Mouse (Mus musculus): ENCODE data around the gene Kmt2b. TPM values are rescaled to one million over a fixed set of nuclear protein-coding genes. Genes with fewer than 3 reads are reported as not detected.
A peak's percentile ranks its signal among the peaks of the same experiment; 100 is the strongest.

Kmt2b gene
- polyA plus RNA-seq, 1 experiment from 2014 or later = 4.2 TPM

- 2% methylated on average over 16 of the region's 16 CpGs for WGBS
- Histone ChIP-seq H3K36me3 (no peaks in the 10 kb centered on the region), H3K4me3 (0 out of 2 replicates have a peak overlapping the region, but pooled peaks have one; percentile 15), H3K4me2 (peak overlapping the region; percentile 39), H3K27ac (peak overlapping the region; percentile 46), H3K27me3 (no peaks in the 10 kb centered on the region), H3K9ac (no peak overlapping the region), H3K9me3 (replicated peaks) (no peaks in the 10 kb centered on the region), H3K4me1 (replicated peaks) (peaks cover 10% of the 10 kb centered on the region)
- peak; percentile 92 for ATAC-seq (replicated peaks; ENCODE audit: insufficient number of reproducible peaks, insufficient read depth, low FRiP score, low read depth)
Measured at GRCm38 (mm10) chr7:30599933-30600353, 11.4 kb upstream of the Kmt2b start.

- WGBS = 90% methylated on average over 12 of the region's 12 CpGs
- peak within 1 kb of the TSS; percentile 35; the same call in 1 of the 2 replicates for H3K27ac ChIP-seq
Measured at GRCm38 (mm10) chr7:30598786-30599185, 10.3 kb upstream of the Kmt2b start, which contains the start of gene Zbtb32. Gene Zbtb32, minus strand, starts transcription at chr7:30598909.

GRCm38 (mm10) chr7:30596811-30597210, 8.3 kb upstream of the Kmt2b start:
- no peak overlapping the region for H3K4me2 ChIP-seq
- H3K4me3 ChIP-seq = no peak overlapping the region
- no peak for ATAC-seq (replicated peaks; ENCODE audit: insufficient number of reproducible peaks, insufficient read depth, low FRiP score, low read depth)
- peaks cover 10% of the 10 kb centered on the region for H3K4me1 ChIP-seq (replicated peaks)
- H3K36me3 ChIP-seq = no peaks in the 10 kb centered on the region
- H3K27me3 ChIP-seq = 0 out of 2 replicates have a peak, but pooled peaks cover 2% of the 10 kb centered on the region
- no peak overlapping the region for H3K9ac ChIP-seq
- no peak overlapping the region for H3K27ac ChIP-seq
- 62% methylated on average over 5 of the region's 5 CpGs for WGBS
- no peaks in the 10 kb centered on the region for H3K9me3 ChIP-seq (replicated peaks)

More at GRCm38 (mm10) chr7:30598786-30599185, 10.3 kb upstream of the Kmt2b start, which contains the start of gene Zbtb32:
- H3K4me2 ChIP-seq = peak within 1 kb of the TSS; percentile 39
- H3K4me3 ChIP-seq = no peak within 1 kb of the TSS
- H3K9me3 ChIP-seq (replicated peaks) = no peaks in the 10 kb centered on the region
- ATAC-seq (replicated peaks; ENCODE audit: insufficient number of reproducible peaks, insufficient read depth, low FRiP score, low read depth) = no peak
- 0 out of 2 replicates have a peak, but pooled peaks cover 2% of the 10 kb centered on the region for H3K27me3 ChIP-seq
- no peaks in the 10 kb centered on the region for H3K36me3 ChIP-seq
- peaks cover 10% of the 10 kb centered on the region for H3K4me1 ChIP-seq (replicated peaks)
- H3K9ac ChIP-seq = no peak within 1 kb of the TSS

- Histone ChIP-seq H3K36me3 (no peaks in the 10 kb centered on the region), H3K4me1 (replicated peaks) (peaks cover 10% of the 10 kb centered on the region), H3K4me3 (no peak overlapping the region), H3K4me2 (no peak overlapping the region), H3K9me3 (replicated peaks) (no peaks in the 10 kb centered on the region), H3K9ac (no peak overlapping the region), H3K27me3 (0 out of 2 replicates have a peak, but pooled peaks cover 2% of the 10 kb centered on the region), H3K27ac (no peak overlapping the region)
- 73% methylated on average over 5 of the region's 5 CpGs for WGBS
- ATAC-seq (replicated peaks; ENCODE audit: insufficient number of reproducible peaks, insufficient read depth, low FRiP score, low read depth) = no peak
Measured at GRCm38 (mm10) chr7:30596093-30596492, 7.6 kb upstream of the Kmt2b start.

GRCm38 (mm10) chr7:30594510-30595024, 6.0 kb upstream of the Kmt2b start:
- Histone ChIP-seq H3K4me3 (no peak overlapping the region), H3K27ac (no peak overlapping the region), H3K36me3 (no peaks in the 10 kb centered on the region), H3K9ac (no peak overlapping the region), H3K27me3 (0 out of 2 replicates have a peak, but pooled peaks cover 2% of the 10 kb centered on the region), H3K9me3 (replicated peaks) (no peaks in the 10 kb centered on the region), H3K4me2 (no peak overlapping the region), H3K4me1 (replicated peaks) (peaks cover 7% of the 10 kb centered on the region)
- ATAC-seq (replicated peaks; ENCODE audit: insufficient number of reproducible peaks, insufficient read depth, low FRiP score, low read depth) = no peak
- 63% methylated on average over 4 of the region's 4 CpGs for WGBS

GRCm38 (mm10) chr7:30593579-30594509, 5.3 kb upstream of the Kmt2b start:
- 64% methylated on average over 10 of the region's 10 CpGs for WGBS
- Histone ChIP-seq H3K9me3 (replicated peaks) (no peaks in the 10 kb centered on the region), H3K4me2 (no peak overlapping the region)

GRCm38 (mm10) chr7:30592772-30593423, 4.4 kb upstream of the Kmt2b start:
- Histone ChIP-seq H3K4me2 (no peak overlapping the region), H3K4me3 (no peak overlapping the region), H3K27ac (no peak overlapping the region), H3K9ac (no peak overlapping the region), H3K4me1 (replicated peaks) (peaks cover 6% of the 10 kb centered on the region), H3K9me3 (replicated peaks) (no peaks in the 10 kb centered on the region), H3K27me3 (0 out of 2 replicates have a peak, but pooled peaks cover 2% of the 10 kb centered on the region), H3K36me3 (no peaks in the 10 kb centered on the region)
- 42% methylated on average over 5 of the region's 5 CpGs for WGBS
- ATAC-seq (replicated peaks; ENCODE audit: insufficient number of reproducible peaks, insufficient read depth, low FRiP score, low read depth) = no peak

More at GRCm38 (mm10) chr7:30593579-30594509, 5.3 kb upstream of the Kmt2b start:
- Histone ChIP-seq H3K4me3 (no peak overlapping the region), H3K27me3 (0 out of 2 replicates have a peak, but pooled peaks cover 2% of the 10 kb centered on the region), H3K9ac (no peak overlapping the region), H3K4me1 (replicated peaks) (peaks cover 6% of the 10 kb centered on the region), H3K36me3 (no peaks in the 10 kb centered on the region), H3K27ac (no peak overlapping the region)
- ATAC-seq (replicated peaks; ENCODE audit: insufficient number of reproducible peaks, insufficient read depth, low FRiP score, low read depth) = no peak

- H3K36me3 ChIP-seq = no peaks in the 10 kb centered on the region
- H3K9me3 ChIP-seq (replicated peaks) = no peaks in the 10 kb centered on the region
- H3K4me3 ChIP-seq = no peak overlapping the region
- H3K27me3 ChIP-seq = 0 out of 2 replicates have a peak, but pooled peaks cover 2% of the 10 kb centered on the region
- H3K4me2 ChIP-seq = no peak overlapping the region
- no peak overlapping the region for H3K27ac ChIP-seq
- H3K4me1 ChIP-seq (replicated peaks) = peaks cover 19% of the 10 kb centered on the region
- no peak for ATAC-seq (replicated peaks; ENCODE audit: insufficient number of reproducible peaks, insufficient read depth, low FRiP score, low read depth)
- H3K9ac ChIP-seq = no peak overlapping the region
- 50% methylated on average over 4 of the region's 4 CpGs for WGBS
Measured at GRCm38 (mm10) chr7:30591605-30591951, 3.1 kb upstream of the Kmt2b start.

- Histone ChIP-seq H3K4me1 (replicated peaks) (peaks cover 22% of the 10 kb centered on the region), H3K9me3 (replicated peaks) (no peaks in the 10 kb centered on the region), H3K4me2 (no peak overlapping the region), H3K27me3 (0 out of 2 replicates have a peak, but pooled peaks cover 2% of the 10 kb centered on the region), H3K36me3 (peaks cover 3% of the 10 kb centered on the region; the same call in 1 of the 2 replicates), H3K4me3 (no peak overlapping the region), H3K9ac (no peak overlapping the region), H3K27ac (no peak overlapping the region)
- WGBS = 77% methylated on average over 9 of the region's 9 CpGs
- ATAC-seq (replicated peaks; ENCODE audit: insufficient number of reproducible peaks, insufficient read depth, low FRiP score, low read depth) = no peak
Measured at GRCm38 (mm10) chr7:30590927-30591604, 2.5 kb upstream of the Kmt2b start.

- Histone ChIP-seq H3K9ac (peak overlapping the region; percentile 99), H3K9me3 (replicated peaks) (no peaks in the 10 kb centered on the region), H3K4me1 (replicated peaks) (peaks cover 22% of the 10 kb centered on the region), H3K4me2 (peak overlapping the region; percentile 87), H3K36me3 (peaks cover 11% of the 10 kb centered on the region), H3K27ac (peak overlapping the region; percentile 95), H3K27me3 (0 out of 2 replicates have a peak, but pooled peaks cover 2% of the 10 kb centered on the region), H3K4me3 (peak overlapping the region; percentile 99)
- 27% methylated on average over 40 of the region's 40 CpGs for WGBS
- ATAC-seq (replicated peaks; ENCODE audit: insufficient number of reproducible peaks, insufficient read depth, low FRiP score, low read depth) = peak; percentile 62
Measured at GRCm38 (mm10) chr7:30589435-30590301, 1.1 kb upstream of the Kmt2b start.

Data from heart, embryonic 15.5 days (tissue).